Mouse (Mus musculus): Measurements from ENCODE around the gene Cul4b.
A peak's percentile ranks its signal among the peaks of the same experiment; 100 is the strongest.
"Not testable (repeated sequence)": the region's sequence is repeated elsewhere in the genome, so short reads cannot be mapped to it uniquely, and the experiment has no call there.

The Cul4b gene

DNA sequence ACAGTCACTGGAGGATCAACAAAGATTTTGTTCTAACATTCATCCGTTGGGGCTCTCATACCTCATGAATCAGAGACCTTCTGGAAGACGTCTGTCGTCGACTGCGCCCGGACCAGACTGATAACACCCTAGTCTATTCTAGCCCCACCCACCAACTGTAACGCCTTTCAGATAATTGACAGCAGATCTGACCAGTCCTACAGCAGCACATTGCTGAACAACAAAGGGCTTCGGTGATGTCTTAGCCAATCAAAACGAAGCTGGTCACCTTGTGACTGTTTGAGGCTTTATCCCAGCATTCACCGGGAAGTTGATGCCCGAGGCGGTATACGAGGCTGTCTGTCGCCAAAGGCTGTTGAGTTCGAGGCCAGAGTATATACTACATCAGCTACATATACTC is at the start of gene Cul4b:
TSS of gene Cul4b (minus strand) at position 119 of the 400 bp plus-strand sequence.
- DNase-seq (ENCODE audit: low spot score), result no peak

DNA sequence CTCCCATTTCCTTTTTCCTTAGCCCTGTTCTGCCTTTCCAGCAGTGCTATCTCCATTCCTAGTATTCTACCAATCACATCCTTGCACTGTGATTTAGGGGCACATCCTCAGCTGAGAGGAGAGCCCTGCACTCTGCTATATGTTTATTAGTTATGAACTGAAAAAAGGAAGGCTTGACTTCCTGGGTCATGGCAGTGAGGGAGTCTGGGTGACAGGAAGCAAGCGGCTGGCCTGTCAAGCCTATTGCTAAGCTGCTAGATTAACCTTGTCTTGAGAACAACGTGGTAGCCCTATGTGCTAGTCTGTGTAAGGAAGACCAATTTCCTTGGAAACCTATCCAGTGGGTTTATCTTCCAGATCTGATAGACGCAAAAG is 25.0 kb upstream of the Cul4b start:
- DNase-seq (ENCODE audit: low spot score), result peak; percentile 32

DNA sequence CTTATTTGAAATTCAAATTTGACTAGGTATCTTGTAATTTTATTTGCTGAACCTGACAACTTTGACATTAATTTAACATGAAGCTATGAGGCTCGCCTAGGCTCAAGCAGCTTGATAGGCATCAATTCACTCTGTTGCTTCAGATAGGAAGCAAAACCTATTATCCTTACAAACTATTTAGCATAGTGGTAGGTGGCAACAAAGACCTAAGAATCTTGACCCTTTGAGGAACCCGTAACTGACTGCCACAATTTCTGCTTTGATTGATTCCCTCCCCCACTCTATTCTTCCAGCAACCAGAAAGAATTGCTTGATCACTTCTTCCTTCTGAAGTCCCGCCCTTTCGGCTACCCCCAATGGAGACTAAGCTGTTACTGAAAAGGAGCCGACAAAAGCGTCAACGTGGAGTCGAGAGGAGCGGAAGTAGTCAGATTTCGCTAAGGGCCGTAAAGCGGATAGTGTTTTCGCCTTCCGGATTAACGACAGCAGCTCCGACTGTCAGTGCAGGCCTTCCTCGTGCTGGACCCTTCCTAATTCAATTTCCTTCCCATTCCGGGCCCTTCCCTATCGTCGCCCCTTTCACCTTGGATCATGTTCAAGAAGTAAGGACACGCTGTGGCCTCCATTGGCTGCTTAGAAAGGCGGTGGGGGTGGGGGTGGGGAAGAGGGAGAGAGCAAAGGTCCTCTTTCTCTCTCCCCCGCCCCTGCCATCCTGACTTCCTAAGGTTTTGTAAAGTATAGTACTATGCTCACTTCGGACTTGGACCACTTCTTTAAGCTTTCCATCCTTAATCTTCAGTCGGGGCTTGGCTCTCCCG is 24.4 kb upstream of the Cul4b start, which contains the start of gene Mcts1:
TSS of gene Mcts1 (plus strand) at position 402 of the 818 bp plus-strand sequence.
- peak; percentile 81 for DNase-seq (ENCODE audit: low spot score)

DNA sequence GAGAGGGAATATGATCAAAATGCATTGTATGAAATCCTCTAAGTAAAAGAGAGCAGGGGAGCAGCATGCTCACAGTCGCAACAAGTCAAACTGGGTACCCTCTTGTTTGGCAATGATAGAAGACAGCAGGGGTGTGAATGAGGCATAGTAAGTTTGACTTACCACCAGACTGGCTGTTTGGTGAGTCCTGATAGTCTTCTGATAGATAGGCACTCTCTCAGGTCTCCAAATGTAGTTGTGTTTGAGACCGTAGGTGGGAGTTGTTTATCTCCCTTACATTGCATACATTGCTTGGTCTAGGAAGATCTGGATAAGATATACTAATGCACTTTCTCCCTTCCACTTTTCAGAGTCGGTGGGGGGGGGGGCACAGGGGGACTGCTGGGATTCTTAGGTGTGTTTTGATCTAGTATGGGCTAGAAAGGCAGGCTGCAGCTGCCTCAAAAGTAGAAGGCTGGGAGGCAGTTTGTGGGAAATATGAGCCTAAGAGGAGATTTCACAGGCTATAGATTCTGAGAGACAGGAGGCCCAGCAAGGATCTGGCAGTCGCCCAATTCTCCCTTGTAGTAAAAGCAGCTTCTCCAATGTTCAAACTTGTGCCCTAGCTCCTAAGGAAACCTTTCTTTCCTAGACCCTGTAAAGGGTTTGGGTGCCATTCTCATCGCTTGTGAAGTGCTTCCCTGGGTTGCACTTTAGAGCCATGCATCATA is 17.3 kb upstream of the Cul4b start:
- no peak for DNase-seq (ENCODE audit: low spot score)

DNA sequence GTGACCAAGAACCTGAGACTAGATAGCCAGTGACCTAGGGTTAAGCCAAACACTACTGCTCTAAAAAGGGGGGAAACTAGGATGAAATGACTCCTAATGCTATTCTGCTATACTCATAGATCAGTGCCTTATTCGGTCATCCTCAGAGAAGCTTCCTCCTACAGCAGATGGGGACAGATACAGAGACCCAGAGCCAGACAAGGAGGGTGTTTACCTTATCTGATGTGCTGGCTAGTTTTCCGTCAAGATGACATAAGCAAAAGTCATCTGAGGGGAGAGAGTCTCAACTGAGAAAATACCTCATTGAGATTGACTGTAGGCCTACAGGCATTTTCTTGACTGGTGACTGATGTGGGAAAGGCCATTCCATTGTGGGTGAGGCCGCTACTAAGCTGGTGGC is 15.8 kb upstream of the Cul4b start:
- DNase-seq (ENCODE audit: low spot score), result no peak

DNA sequence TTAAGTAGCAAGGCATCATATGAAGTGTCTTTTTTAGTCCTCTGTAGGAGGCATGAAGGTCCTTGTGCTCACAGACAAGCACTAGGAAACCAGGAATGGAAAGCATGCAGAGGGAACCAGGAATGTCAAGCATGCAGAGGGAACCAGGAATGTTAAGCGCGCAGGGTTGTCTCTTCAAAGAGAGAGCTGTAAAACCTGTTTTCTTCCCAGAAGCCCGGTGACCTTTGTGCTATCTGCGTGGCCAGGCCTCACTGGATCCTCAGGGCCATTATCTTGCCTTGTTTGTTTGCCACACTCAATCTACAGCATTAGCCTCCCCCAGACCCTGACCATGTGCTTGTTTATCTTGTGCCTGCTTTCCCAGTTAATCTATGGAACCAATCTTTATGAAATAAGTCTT is 13.8 kb upstream of the Cul4b start:
- no peak for DNase-seq (ENCODE audit: low spot score)

DNA sequence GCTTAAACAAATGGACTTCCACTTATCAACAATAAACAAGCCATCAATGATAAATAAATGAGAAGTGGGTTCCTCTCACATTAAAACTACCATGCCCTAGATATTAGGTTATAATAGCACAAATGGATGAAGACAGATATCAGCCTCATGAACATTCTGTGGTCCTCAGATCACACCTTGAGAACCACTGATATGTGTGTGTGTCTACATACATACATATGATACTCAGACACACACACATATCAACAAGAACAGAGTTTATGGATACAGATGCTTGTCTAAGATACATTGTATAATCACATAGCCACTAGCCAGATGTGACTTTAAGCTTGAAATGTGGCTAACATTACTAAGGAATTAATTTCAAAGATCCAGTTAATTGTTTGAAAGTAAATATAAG is 7.3 kb upstream of the Cul4b start:
- no peak for DNase-seq (ENCODE audit: low spot score)

DNA sequence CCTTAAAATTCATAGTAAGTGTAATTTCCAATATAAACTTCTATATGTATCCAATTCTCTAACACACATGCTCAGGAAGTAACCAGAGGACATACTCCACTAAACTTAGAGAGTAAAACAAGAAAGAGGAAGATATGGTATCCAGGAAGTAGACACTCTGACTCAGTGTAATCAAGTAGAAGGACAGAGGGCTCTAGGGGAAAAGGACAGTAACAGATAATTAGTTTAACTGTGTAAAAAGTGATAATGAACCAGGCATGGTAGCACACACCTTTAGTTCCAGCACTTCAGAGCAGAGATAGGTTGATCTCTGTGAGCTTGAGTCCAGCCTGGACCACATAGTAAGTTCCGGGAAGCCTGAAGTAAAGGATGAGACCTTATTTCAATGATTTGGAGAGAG is 5.1 kb upstream of the Cul4b start:
- DNase-seq (ENCODE audit: low spot score), result no peak

DNA sequence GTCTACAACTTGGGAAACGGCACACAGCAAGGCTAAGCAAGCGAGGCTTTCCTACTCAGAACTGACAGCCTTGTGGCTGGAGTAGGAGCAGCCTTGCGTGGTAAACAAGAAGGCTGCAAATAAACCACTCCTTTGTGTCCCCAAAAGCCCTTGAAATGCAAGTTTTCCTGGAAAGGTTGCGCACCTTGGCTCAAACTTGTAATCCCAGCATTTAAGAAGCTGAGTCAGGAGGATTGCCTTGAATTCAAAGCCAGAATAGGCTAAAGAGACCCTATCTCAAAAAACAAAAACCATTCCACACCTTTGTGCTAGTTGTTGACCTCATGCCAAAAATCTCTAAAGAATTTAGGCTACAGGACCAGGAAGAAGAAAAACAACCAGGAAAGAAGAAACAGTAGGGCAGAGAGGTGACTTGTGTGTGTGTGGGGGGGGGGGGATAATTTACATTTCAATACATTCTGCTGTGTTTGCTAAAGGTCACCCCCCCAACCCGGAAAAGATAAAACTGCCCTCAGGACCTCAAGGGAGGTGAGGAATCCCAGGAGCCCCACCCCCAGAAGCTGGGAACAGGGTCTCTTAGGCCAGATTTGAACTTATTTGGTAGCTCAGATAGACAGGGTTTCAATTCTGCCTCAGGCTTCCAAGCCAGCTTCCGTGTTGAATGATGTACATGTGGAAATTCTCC is 9.3 kb downstream of the Cul4b start:
- DNase-seq (ENCODE audit: low spot score), result no peak

DNA sequence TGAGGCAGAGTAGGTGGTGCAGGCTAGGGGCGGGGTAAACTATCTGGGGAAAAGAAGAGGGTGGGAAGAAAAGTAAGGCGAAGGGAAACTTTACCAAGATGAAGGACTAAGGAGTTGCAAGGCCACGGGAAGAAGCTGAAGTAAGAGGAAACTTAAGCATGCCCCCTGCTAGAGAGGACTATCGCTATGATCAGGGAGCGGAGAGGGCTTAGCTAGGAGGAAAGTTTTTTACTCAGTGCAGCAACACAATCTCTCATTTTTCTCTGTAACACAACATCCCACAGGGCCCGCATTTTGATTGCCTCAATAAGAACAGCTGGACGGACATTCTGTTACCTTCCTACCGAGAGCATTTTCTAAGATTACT is 10.8 kb downstream of the Cul4b start:
- no peak for DNase-seq (ENCODE audit: low spot score)

DNA sequence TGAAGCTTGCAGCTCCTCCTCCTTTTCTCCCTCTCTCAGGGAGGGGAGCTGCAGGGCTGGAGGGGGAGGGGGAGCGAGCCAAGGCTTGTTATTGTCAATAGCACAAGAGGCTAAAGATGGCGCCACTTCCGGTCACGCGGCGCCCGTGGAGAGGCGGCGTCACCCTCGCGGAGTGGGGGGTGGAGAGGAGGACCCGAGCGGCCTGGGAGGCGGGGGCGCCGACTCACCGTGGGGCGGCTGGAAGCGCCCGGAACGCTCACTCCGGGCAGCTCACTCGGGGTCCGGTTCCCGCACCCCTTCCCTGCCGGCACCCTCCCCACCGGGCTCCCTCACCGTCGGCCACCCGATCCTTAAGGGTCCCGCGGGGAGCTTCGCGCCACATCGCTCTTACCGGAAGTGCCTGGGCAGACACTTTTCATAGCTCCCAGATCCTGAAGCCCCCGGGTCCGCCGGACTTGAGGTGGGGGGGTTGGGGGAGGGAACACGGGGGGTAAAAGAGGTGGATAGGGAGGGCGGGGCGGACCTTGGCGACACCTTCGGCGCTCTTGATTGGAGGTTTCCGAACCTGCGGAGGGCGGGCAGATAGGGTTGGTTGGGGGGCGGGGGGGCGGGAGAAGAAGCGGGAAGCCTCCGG is 11.3 kb downstream of the Cul4b start:
- DNase-seq (ENCODE audit: low spot score), result peak; percentile 86

DNA sequence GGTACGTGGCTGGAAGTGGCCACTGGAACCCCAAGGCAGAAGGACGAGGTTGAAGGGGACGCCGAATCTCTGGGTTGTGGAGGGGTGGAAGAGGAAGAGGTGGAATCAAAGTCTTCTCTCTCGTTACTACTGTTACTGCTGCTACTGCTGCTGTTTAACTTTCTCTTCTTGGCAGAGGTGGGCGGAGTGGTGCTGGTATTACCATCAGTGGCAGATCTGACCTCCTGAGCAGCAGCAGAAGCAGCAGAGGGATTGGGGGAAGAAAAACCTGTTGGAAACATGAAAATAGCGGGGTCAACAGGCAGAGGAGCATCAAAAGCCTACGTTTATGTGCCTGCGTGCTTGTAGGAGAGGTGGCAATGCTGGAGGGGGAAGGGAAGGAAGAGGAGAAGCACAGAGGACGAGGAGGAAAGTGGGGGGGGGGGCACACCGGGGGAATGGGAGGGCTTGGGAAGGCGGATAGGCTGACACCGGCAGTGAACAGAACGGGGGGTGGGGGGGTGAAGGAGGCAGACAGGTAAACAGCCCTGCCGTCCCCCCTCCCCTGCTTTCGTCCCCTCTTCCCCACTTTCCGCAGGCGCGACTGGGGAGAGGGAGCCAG is 12.0 kb downstream of the Cul4b start:
- no peak for DNase-seq (ENCODE audit: low spot score)

DNA sequence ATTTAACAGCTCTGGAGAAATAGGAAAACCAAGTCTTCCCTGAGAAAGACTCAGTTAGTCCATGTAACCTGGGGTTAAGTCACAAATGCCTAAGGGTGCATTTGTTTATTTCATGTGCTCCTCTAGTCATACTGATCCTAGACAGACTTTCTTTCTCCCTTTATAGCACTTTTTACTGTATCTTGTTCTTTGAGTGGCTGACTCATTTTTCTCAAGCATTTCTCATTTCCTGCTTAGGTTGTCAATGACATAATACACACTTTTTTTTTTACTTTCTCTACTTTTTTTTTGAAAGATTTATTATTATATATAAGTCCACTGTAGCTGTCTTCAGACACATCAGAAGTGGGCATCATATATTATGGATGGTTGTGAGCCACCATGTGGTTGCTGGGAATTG is 22.7 kb downstream of the Cul4b start:
- no peak for DNase-seq (ENCODE audit: low spot score)

DNA sequence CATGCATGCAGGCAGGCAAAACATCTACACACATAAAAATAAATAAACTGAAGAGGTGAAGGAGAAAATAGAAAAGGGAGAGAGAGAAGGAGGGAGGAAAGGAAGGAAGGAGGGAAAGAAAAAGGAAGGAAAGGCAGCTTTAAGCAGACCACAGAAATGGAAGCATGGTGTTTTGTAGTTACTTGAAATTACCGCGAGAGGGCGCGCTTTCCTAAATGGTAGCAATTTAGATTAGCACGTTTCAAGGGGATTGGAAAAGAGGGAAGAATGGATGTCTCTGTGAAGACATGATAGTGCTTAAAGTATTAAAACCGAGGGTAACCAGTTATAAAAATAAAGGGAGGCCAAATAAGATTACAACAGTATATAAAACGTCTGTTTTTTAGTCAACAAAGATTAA is 61.4 kb downstream of the Cul4b start:
- DNase-seq (ENCODE audit: low spot score), result peak; percentile 38

DNA sequence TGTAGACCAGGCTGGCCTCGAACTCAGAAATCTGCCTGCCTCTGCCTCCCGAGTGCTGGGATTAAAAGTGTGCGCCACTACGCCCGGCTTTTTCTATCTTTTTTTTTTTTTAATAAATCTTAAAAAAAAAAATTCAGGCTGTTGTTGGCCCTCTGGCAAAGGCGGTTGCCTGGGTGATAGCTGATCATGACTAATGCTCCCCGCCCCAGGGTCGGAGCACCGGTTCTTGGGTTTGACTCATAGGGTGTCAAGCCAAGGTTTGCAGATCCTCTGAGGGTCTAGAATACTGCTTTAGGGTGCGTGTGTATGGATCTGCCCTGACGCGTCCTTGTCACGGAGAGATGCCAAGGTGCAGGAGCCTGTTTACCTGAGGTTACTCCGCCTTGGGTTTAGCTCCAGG is 71.2 kb downstream of the Cul4b start:
- DNase-seq (ENCODE audit: low spot score), result no peak

DNA sequence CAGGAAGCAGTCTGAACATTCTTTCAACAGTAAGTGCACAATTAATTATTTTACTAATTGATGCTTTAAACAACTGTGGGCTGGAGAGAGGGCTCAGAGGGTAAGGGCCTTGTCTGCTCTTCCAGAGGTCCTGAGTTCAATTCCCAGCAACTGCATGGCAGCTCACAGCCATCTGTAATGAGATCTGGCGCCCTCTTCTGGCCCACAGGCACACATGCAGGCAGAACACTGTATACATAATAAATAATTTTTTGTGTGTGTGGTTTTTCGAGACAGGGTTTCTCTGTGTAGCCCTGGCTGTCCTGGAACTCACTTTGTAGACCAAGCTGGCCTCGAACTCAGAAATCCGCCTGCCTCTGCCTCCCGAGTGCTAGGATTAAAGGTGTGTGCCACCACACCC is 73.8 kb downstream of the Cul4b start:
- DNase-seq (ENCODE audit: low spot score), result not testable (repeated sequence)

DNA sequence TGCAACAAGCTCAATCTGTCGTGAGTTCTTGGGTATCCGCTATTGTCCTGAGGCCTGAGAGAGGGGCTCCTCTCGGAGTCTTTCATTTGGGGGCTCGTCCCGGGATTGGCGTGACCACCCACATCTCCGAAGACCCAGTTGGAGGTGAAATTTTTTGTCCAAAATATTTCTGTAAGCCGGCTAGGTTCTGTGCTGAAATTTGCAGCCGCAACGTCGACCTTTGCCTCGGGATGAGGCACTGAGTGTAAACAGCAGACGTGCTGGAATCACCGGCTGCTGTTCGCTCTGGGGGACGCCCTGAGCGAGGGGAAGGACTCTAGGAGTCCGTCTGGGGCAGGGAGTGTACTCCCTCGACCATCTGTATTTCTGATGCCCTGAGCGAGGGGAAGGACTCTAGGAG is 90.5 kb downstream of the Cul4b start:
- not testable (repeated sequence) for DNase-seq (ENCODE audit: low spot score)
